Mouse (Mus musculus): ENCODE data around the gene Ndufa6. TPM values are rescaled to one million over a fixed set of nuclear protein-coding genes. Genes with fewer than 3 reads are reported as not detected.
A peak's percentile ranks its signal among the peaks of the same experiment; 100 is the strongest.

Ndufa6 gene
- total RNA-seq, 4 experiments from 2014 or later, result 170 to 203 (median 184) TPM

DNA sequence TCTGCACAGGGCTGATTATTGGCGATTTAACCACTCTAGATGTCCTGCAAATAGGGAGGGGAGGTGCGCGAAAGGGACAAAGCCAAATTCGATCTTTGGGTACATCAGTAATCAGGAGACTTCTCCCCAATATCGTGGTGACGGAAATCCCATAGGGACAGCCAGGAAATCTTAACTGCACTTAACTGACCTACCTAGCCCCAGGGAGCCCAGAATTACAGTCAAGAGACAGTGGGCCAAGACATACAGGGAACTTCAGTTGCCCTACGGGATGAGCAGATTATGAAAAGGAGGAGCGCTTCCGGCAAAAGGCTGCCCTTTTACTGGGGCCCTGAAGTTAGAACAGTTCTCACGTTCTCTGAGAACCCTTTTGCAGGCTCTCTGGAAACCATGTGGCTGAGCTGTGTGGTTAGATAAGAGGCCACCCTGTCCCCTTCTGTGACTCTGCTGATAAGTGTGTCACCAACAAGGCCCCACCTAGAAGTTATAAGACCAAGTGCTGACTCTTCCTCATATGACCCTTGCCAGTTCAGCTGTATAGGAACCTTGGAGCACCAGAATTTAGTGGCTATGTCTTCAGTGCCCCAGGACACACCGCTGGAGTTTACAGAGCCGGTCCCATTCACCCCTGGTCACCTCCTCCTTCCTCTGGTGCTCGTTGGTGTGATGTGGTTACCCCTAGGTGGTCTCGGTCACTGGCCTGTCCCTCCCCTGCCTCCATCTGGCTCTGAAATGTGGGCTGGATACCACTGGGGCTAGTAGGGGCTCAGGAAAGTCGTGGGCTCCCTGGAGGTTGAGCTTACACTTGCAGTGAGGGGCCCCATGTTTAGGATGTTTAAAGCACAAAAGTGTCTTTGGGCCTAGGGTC is 12.2 kb downstream of the Ndufa6 start:
- no peak for DNase-seq (ENCODE audit: low spot score in 2 of 2)

DNA sequence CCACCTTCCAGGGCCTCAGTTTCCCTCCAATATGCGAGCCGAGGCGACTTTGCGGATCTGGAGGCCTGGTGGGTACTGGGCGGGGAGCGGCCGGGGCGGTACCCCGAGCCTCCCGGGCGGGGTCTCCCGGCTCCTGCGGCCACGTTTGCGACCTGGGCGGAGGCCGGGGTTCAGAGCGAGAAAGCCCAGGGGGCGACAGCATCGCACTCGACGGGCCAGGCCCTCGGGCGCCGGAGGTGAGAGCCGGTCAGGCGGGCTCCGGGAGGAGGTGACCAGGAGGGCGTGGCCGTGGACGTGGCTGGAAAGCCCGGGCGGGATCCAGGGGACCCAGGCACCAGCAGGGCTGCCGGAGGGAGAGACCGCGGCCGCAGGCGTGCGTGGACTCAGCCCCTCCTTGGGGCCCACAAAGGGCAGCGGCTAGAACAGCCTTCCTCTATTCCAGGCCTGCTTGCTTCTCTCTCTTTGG is 13.1 kb downstream of the Ndufa6 start:
- DNase-seq (ENCODE audit: low spot score in 2 of 2), result no peak

DNA sequence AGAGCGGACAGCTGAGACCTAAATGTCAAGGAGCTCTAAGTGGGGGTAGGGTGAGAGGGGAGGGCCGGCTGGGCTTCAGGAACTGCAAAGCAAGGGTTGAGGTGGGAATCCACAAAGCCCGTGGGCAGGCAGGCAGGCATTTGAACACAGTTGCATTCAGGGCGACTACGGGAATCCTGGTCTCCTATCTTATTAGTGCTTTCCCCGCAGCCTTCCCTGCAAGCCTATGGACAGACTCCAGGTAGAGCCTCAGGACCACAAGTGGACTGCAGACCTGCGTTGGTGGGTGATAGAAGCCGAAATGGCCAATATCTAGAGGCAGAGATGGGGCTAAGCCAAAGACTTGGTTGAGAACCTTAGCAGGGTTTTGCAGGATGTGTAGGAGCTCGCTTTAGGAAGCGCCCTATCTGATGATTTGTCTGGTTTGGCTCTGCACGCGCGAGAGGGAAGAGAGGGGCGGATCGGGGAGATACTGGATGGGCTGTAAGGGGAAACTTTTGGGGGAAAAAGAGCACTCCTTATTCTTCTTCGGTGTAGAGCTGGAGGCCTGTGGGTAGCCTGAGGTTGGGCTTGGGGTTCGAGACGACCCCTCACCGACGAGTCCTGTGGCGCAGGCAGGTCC is 13.6 kb downstream of the Ndufa6 start:
- no peak for DNase-seq (ENCODE audit: low spot score in 2 of 2)

DNA sequence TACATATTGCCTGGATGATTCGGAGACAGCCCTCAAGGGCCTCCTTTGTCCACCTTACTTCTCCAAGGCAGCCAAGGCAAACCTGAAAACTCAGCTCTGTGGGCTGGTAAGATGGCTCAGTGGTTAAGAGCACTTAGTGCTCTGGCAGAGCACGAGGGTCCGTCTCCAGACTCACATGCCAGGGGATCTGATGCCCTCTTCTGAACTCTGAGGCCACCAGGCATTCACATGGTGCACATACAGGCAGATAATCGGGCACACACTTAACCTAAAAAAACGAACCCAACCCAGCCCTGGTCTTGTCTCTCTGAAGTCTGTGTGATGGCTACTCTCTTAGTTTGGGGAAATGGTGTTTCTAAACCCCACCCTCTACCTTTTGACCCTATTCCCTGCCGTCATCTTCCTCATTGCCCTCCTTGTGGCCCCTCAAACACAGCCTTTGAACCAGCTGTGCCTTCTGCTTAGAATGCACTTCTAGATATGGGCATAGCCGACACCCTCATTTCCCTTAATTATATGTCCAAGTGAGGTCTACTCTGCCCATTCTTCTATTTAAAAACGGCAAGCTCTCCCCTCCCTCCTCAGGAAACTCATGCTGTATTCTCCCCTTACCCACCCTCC is 14.4 kb downstream of the Ndufa6 start:
- no peak for DNase-seq (ENCODE audit: low spot score in 2 of 2)

DNA sequence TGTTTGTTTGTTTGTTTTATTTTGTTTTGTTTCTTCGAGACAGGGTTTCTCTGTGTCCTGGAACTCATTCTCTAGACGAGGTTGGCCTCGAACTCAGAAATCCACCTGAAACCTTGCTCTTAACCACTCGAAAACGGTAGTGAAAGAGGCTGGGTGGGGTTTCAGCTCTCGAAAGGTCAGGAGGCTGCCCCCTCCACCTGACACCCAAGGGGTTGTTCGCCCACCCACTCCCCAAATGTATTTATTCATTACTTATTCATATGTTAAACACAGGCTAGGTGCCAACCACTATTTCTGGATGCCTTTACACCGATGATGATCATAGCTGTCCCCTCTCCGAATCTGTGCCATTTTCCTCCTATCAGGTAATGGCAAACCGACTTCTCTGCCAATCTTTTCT is 15.0 kb downstream of the Ndufa6 start:
- no peak for DNase-seq (ENCODE audit: low spot score in 2 of 2)

DNA sequence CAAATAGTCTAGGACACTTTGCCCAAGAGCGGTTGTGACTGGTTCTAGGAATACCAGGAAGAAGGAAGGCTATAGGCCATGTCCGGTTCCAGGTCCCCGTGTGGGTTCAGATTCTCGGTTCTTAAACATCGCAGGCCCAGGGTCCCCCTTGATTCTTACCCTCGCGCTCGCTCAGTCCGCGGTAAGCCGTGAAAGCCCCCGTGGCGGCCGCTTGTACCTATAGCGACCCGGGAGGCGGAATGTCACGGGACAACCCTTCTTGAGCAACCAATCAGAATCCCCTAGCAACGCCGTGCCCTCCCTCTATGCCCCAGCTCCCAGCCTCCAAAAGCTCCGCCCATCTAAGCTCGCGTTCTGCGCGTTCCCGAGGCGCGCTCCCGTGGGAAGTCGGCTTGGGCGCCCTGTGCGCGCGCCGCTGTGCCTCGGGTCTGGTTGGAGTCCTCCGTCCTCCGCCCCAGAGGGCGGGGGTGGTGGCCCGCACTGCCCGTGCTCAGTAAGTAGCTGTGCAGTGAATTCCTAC is 15.5 kb downstream of the Ndufa6 start, which contains the start of the genes Naga, Pheta2 and Smdt1:
TSS of gene Naga (minus strand) at position 333 of the 520 bp plus-strand sequence.
TSS of gene Pheta2 (plus strand) at position 350 of the 520 bp plus-strand sequence.
TSS of gene Smdt1 (plus strand) at position 367 of the 520 bp plus-strand sequence.
- DNase-seq (ENCODE audit: low spot score in 2 of 2), result peak; percentile 87 to 89

DNA sequence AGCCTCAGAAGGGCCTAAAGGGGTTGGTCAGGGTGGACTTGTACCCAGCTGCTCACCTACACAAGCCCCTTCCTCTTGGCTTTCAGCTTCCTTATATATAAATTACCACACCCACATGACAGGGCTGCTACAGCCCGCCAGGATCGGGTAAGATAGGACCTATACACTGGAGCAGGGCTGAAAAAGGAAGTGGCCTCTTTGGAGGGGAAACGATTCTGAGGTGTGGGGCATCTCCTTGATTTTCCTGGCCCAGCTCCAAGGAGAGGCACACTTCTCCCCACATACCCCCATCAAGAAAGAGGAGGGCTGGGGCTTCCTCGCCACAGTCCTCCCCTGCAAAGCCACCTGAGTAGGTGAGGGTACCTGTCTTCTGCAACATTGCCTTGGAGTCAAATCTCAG is 16.2 kb downstream of the Ndufa6 start:
- DNase-seq (ENCODE audit: low spot score in 2 of 2), result no peak

DNA sequence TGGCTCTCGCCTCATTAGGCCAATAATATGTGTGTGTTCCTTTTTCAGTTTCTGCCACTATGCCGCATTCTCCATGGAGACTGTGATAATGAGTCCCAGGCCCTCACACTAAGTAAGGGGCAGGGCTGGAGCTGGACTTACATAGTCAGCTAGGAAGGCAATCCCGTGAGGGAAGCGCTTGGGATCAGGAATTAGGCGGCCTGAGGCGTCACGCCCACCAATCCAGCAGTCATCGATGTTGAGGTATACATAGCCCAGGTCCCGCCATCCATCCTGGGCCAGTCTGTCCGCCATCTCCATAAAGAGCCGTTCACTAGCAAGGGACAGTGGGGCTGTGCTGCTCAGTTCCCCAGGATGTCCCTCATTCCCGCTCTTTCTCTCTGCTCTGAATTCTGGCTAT is 17.5 kb downstream of the Ndufa6 start:
- DNase-seq (ENCODE audit: low spot score in 2 of 2), result no peak

DNA sequence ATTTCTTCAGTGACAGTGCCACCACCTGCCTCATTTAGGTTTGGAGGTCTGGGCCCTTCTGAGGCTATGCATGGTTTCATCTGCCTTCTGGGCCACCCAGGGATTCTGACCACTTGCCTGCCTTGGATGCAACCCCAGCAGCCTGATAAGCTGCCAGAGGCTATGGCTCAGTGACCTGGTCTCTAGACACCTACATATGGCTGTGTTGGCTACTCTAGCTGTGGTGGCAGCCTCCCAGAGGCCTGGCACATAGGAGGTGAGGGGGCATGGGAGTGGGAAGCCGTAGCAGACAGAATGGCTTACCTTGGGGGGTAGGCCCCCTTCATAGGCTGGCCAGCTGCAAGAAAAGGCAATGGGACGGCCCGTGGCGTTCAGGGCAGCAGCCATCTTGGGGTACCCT is 18.9 kb downstream of the Ndufa6 start:
- no peak for DNase-seq (ENCODE audit: low spot score in 2 of 2)

DNA sequence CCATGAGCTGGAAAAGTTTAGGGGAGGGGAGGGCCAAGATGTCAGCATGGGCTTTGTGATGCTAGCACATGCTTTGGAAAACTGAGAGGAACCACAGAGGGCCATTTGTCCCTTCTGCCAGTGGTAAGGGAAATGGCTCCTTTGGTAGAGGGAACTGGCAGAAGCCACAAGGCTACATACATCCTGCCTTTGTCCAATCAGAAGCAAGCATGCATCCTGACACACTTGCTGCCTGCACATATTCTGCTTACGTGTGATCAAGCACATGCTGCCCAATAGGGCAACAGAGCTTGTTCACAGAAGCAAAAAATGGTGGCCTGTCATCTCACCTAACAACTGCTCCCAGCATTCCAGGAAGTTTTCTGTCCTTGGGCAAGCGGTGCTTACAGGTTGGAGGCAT is 28.7 kb downstream of the Ndufa6 start:
- DNase-seq (ENCODE audit: low spot score in 2 of 2), result no peak

DNA sequence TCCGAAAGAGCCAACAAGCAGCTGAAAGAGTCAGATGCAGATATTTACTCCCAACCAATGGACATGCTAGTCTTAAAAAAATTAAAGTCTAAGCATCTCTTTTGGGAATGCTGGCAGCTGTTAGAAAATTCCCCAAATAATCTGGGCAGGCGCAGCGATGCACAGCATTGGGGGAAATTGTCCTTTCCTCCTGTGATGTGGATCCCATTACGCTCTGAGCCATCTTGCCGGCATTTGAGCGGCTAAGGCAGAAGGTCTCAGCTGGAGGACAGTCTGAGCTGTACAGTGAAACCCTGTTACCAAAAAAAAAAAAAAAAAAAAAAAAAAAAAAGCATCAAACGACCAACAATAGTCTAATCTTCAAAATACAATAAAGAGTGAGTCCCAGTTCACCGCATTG is 31.9 kb downstream of the Ndufa6 start:
- DNase-seq (ENCODE audit: low spot score in 2 of 2), result no peak

DNA sequence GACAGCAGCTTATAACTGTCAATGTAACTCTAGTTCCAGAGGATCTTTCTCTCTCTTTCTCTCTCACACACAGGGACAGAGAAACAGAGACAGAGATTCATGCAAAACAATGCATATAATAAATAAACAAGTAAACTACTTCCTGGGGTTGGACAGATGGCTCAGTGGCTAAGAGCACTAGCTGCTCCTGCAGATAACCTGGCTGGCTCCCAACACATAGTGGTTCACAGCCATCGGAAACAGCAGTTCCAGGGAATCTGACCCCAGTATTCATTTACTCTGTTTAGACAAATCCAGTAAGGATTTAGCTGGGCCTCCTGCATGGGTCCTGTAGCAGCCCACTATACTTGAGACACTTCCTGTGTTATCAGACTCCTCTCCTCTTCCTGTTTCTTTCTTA is 34.5 kb downstream of the Ndufa6 start:
- DNase-seq (ENCODE audit: low spot score in 2 of 2), result no peak

DNA sequence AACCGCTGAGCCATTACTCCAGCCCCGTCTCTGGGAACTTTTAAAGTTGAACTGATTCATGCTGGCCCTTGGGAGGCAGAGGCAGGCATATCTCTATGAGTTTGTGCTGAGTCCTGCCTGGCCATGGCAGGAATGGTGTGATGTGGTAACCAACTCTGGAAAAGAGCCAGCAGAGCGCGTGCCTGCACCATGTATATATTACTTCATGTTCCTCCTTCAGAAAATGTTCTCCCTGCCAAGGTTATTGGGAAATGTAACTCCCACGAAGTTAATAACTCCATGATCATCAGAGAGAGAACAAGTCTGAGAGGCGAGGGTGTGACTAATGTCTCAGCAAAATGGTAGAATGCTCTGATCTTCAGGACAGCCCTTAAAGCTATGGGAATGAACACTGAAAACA is 36.3 kb downstream of the Ndufa6 start:
- no peak for DNase-seq (ENCODE audit: low spot score in 2 of 2)

DNA sequence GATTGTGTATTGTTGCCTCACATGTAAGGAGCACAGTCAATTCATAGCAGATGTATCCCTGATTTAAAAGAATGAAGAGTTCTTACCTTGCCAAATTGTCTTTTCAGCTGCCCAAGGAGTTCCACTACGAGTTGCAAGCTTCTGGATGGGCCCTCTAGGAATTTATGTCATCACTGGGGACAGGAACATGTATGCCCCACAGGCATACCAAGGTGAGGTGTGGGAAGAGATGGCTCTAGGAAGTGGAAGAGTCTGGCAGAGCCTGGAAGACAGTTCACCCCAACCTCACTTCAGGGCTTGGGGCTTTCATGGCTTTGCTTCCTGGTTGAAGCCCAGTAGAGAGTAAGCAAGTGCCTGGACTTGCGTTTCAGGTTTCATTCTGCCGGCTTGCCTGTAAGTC is 45.7 kb downstream of the Ndufa6 start:
- DNase-seq (ENCODE audit: low spot score in 2 of 2), result no peak

DNA sequence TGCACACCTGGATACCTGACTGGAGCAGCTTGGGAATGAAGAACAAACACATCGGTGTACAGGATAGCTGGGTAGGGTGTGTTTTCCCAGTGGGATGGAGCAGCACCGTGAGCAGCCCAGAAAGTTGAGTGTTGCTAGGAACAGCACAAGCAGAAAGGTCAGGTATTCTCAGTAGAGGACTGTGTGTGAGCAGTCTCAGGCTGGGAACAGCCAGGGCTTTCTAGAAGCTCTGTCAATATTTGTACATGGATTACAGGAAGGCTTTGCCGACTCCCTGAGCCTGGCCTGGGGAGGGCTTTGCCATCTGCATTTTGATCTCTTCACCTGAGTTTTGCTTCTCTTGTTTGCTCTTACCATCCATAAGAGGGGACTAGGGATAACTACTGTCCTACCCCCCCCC is 47.0 kb downstream of the Ndufa6 start:
- no peak for DNase-seq (ENCODE audit: low spot score in 2 of 2)

Small RNAs within 50 kb of the gene (microRNA-seq; reads per million reads assigned to microRNA genes)
- gene Mir7684, result 0 reads per million in 2 experiments

Other genes with a start within 250 kb of the Ndufa6 start
- gene Ccdc134, start 226.4 kb downstream of the Ndufa6 start, total RNA-seq (2022), result 10 to 100 TPM in 1 of 4 experiments, 1 to 10 TPM in 3; 8.1 to 11.8 (median 9.0) TPM
- gene Srebf2, start 207.1 kb downstream of the Ndufa6 start, total RNA-seq (2022), result 100 to 1,000 TPM; 204 to 229 (median 207) TPM
- gene Shisa8, start 141.5 kb downstream of the Ndufa6 start, total RNA-seq (2022), result 1 to 10 TPM; 3.1 to 5.3 (median 5.0) TPM
- under 1 TPM; 0.37 to 0.98 (median 0.64) TPM for gene Tnfrsf13c, start 130.0 kb downstream of the Ndufa6 start, total RNA-seq (2022)
- gene Cenpm, start 109.6 kb downstream of the Ndufa6 start, total RNA-seq (2022), result 1 to 10 TPM; 2.7 to 4.3 (median 4.1) TPM
- gene 1500009C09Rik, start 101.9 kb downstream of the Ndufa6 start, total RNA-seq (2022), result 100 to 1,000 TPM; 104 to 114 (median 110) TPM
- 100 to 1,000 TPM; 491 to 572 (median 530) TPM for gene Sept3, start 79.4 kb downstream of the Ndufa6 start, total RNA-seq (2022)
- not detected for gene Wbp2nl, start 55.4 kb downstream of the Ndufa6 start, total RNA-seq (2022)
- gene Naga, start 15.4 kb downstream of the Ndufa6 start, total RNA-seq (2022), result 10 to 100 TPM; 37.8 to 45.2 (median 42.4) TPM
- under 1 TPM; 0.26 to 0.58 (median 0.48) TPM for gene Pheta2, start 15.4 kb downstream of the Ndufa6 start, total RNA-seq (2022)
- gene Smdt1, start 15.4 kb downstream of the Ndufa6 start, total RNA-seq (2022), result 100 to 1,000 TPM; 143 to 154 (median 149) TPM
- 10 to 100 TPM; 39.7 to 44.8 (median 40.7) TPM for gene Cyp2d22, start 25.9 kb upstream of the Ndufa6 start, total RNA-seq (2022)
- under 1 TPM in 2 of 4 experiments, not detected in 2; 0.30 to 0.33 TPM for gene Cyp2d11, start 39.7 kb upstream of the Ndufa6 start, total RNA-seq (2022)
- gene Cyp2d10, start 52.9 kb upstream of the Ndufa6 start, total RNA-seq (2022), result under 1 TPM in 2 of 4 experiments, not detected in 2; 0.34 to 0.42 TPM
- gene Cyp2d9, start 79.1 kb upstream of the Ndufa6 start, total RNA-seq (2022), result not detected
- gene Cyp2d12, start 200.8 kb upstream of the Ndufa6 start, total RNA-seq (2022), result not detected

All from left cerebral cortex, adult 8-10 months (tissue).